Mouse (Mus musculus) neural tube, embryonic 14.5 days (tissue): ENCODE results near the gene Ubash3a. TPM values are rescaled to one million over a fixed set of nuclear protein-coding genes. Genes with fewer than 3 reads are reported as not detected.

Experiments
- ATAC-seq: fragments of 200-750 bp; cut with Nextera tagmentation; 2 replicates; pipeline ENCODE4 v1.8.0; 2017; ENCODE audit warnings: low read depth, mild to moderate bottlenecking, moderate TSS enrichment, moderate library complexity
- H3K27ac ChIP-seq: fragments of 300-500 bp; sonication (generic); 2 replicates; pipeline ENCODE4 v1.5.1; 2014; ENCODE audit warnings: low read depth, mild to moderate bottlenecking, control low read depth, low read length, moderate library complexity, mixed read lengths
- H3K27me3 ChIP-seq: fragments of 300-500 bp; sonication (generic); 2 replicates; pipeline ENCODE4 v1.6.1; 2014; ENCODE audit warnings: low read length; ENCODE audit not compliant: control insufficient read depth, insufficient read depth
- H3K36me3 ChIP-seq: fragments of 300-500 bp; sonication (generic); 2 replicates; pipeline ENCODE4 v1.6.1; 2014; ENCODE audit warnings: low read length, mixed read lengths; ENCODE audit not compliant: control insufficient read depth, insufficient read depth
- H3K4me1 ChIP-seq: fragments of 300-500 bp; sonication (generic); 2 replicates; pipeline ENCODE4 v1.6.1; 2014; ENCODE audit warnings: low read length; ENCODE audit not compliant: control insufficient read depth, insufficient read depth
- H3K4me2 ChIP-seq: fragments of 300-500 bp; sonication (generic); 2 replicates; pipeline ENCODE4 v1.6.1; 2014; ENCODE audit warnings: mild to moderate bottlenecking, low read depth, low read length, control low read depth
- H3K4me3 ChIP-seq: fragments of 300-500 bp; sonication (generic); 2 replicates; pipeline ENCODE4 v1.5.1; 2014; ENCODE audit warnings: low read depth, low read length, control low read depth, mixed read lengths
- H3K9ac ChIP-seq: fragments of 300-500 bp; sonication (generic); replicated peaks from 2 replicates; pipeline ENCODE4 v1.6.1; 2014; ENCODE audit warnings: low read depth, mild to moderate bottlenecking, control low read depth, low read length, mixed read lengths
- H3K9me3 ChIP-seq: fragments of 300-500 bp; sonication (generic); 2 replicates; pipeline ENCODE4 v1.6.1; 2016; ENCODE audit warnings: low read length; ENCODE audit not compliant: control insufficient read depth
- WGBS: fragments of 180-500 bp; shearing (Covaris S2); extraction: QIAGEN DNeasy Blood & Tissue Kit; methylation state at CpG from one replicate; pipeline ENCODE4 v1.1.7; 2014; 5-methylcytosine and 5-hydroxymethylcytosine counted together
- polyA plus RNA-seq: library from polyadenylated mRNA; unstranded; fragments of >200 nt; fragmentation: Nextera tagmentation; extraction: Ambion mirVana; gene quantifications from 2 replicates; pipeline ENCODE4 v1.2.1, GENCODE M21; 2014

Ubash3a gene
- polyA plus RNA-seq, 1 experiment from 2014 or later, result 0.44 TPM

GRCm38 (mm10) chr17:31253951-31254350 is 46.3 kb downstream of the Ubash3a start:
- no peaks in the 10 kb centered on the region for H3K9me3 ChIP-seq
- WGBS, result 64% methylated on average over 5 of the region's 5 CpGs
- no peak overlapping the region for H3K4me2 ChIP-seq
- H3K4me1 ChIP-seq, result no peaks in the 10 kb centered on the region
- H3K27ac ChIP-seq, result no peak overlapping the region
- ATAC-seq, result no peak
- no peaks in the 10 kb centered on the region for H3K27me3 ChIP-seq
- H3K9ac ChIP-seq, result no peak overlapping the region
- H3K4me3 ChIP-seq, result no peak overlapping the region
- no peaks in the 10 kb centered on the region for H3K36me3 ChIP-seq

DNA sequence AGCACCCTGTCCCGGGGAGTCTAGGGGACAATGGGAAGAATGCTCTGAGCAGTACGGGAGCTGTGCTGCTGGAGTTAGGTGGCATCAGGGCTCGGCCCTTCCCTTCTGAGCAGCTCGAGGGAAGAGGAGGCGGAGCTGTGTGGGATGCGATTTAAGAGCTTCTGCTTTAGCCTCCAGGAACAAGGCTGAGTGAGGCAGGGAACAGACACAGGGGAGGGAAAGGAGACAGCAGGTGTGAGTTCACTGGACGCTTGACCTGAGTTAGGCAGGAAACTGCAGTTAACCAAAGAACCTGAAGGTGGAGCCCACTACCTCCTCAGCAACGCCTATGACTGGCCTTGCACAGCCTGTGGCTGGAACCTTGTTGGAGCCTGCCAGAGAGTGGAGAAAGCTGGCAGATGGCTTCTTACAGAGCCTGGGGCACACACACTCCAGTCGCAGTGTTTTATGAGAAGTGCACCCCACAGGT is 46.8 kb downstream of the Ubash3a start:
- Histone ChIP-seq H3K27ac (no peak overlapping the region), H3K9me3 (no peaks in the 10 kb centered on the region), H3K27me3 (no peaks in the 10 kb centered on the region), H3K36me3 (no peaks in the 10 kb centered on the region), H3K4me2 (no peak overlapping the region), H3K4me1 (no peaks in the 10 kb centered on the region), H3K9ac (no peak overlapping the region), H3K4me3 (no peak overlapping the region)
- ATAC-seq, result peak; percentile 77
- 9% methylated on average over 9 of the region's 9 CpGs for WGBS

GRCm38 (mm10) chr17:31257149-31257548 is 49.5 kb downstream of the Ubash3a start:
- ATAC-seq, result no peak
- WGBS, result 93% methylated on average over 1 of the region's 1 CpGs
- Histone ChIP-seq H3K27ac (no peak overlapping the region), H3K4me3 (no peak overlapping the region), H3K9me3 (no peaks in the 10 kb centered on the region), H3K4me1 (no peaks in the 10 kb centered on the region), H3K4me2 (no peak overlapping the region), H3K36me3 (no peaks in the 10 kb centered on the region), H3K27me3 (no peaks in the 10 kb centered on the region), H3K9ac (no peak overlapping the region)

DNA sequence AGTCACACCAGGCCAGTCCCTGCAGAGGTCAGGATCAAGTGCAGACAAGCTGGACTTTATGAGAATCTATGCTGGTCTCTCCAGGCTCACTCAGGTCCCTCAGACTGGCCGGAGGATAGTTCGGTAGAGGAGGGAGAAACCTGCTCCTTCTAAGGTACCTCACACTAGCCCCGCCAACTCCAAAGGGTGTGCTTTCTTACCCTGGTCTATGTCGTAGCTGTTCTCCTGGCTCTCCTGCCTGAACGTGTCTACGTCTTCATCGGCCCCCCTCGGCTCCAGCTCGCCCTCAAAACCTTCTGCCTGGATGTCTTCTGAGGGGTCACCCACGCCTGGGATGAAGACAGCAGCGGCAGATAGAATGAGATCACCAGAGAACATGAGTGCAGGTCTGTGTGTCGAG is 50.2 kb downstream of the Ubash3a start:
- Histone ChIP-seq H3K27me3 (no peaks in the 10 kb centered on the region), H3K9ac (no peak overlapping the region), H3K9me3 (no peaks in the 10 kb centered on the region), H3K4me2 (no peak overlapping the region), H3K4me3 (no peak overlapping the region), H3K36me3 (no peaks in the 10 kb centered on the region), H3K27ac (no peak overlapping the region), H3K4me1 (no peaks in the 10 kb centered on the region)
- no peak for ATAC-seq
- 94% methylated on average over 12 of the region's 12 CpGs for WGBS

DNA sequence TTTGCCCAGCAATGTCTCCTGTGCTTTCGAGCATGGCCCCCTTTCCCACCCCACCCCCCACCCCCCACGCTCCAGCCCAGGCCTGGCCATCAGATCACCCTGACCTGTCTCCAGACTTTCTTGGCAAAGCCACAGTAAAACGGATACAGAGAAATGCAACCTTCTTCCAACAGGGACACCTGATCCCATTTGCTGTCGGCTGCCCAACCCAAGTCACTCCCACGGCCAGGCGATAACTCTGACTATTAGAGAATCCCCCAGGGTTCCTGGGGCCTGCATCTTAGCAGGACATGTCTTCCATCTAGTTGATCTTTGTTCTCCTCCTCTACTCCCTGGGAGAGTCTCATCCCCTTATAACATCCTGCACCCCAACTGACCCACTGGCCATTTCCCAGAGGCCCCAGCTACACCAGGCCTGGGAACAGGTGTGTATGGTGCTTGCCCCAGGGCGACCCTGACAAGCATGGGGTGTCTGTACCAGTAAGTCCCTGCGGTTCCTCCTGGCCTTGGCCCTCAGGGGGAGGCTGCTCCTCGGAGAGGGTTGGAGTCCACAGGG is 50.7 kb downstream of the Ubash3a start:
- H3K27me3 ChIP-seq, result no peaks in the 10 kb centered on the region
- no peaks in the 10 kb centered on the region for H3K9me3 ChIP-seq
- H3K27ac ChIP-seq, result no peak overlapping the region
- H3K36me3 ChIP-seq, result no peaks in the 10 kb centered on the region
- H3K4me2 ChIP-seq, result no peak overlapping the region
- 89% methylated on average over 9 of the region's 9 CpGs for WGBS
- H3K4me1 ChIP-seq, result no peaks in the 10 kb centered on the region
- H3K4me3 ChIP-seq, result no peak overlapping the region
- ATAC-seq, result no peak
- no peak overlapping the region for H3K9ac ChIP-seq

GRCm38 (mm10) chr17:31259145-31259544 is 51.5 kb downstream of the Ubash3a start:
- 66% methylated on average over 4 of the region's 4 CpGs for WGBS
- no peak for ATAC-seq

DNA sequence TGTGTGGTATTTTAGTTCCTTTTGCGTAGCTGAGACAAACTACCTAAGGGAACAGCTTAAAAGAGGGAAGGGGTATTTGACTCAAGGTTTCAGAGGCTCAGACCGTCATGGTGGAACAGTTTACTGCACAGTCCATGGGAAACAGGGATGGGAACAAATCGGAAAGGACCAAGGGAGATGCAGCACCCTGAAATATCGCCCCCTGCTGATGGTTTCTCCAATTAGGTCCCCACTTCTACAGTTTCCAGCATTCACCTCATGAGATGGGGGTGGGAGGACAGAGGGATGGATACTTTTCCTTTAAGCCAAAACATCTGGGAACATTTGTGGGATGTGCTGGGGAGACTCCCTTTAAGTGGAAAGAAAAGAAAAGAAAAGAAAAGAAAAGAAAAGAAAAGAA is 52.2 kb downstream of the Ubash3a start:
- ATAC-seq, result no peak
- Histone ChIP-seq H3K36me3 (no peaks in the 10 kb centered on the region), H3K27me3 (no peaks in the 10 kb centered on the region), H3K27ac (no peak overlapping the region), H3K9me3 (no peaks in the 10 kb centered on the region), H3K4me1 (no peaks in the 10 kb centered on the region), H3K4me2 (no peak overlapping the region), H3K9ac (no peak overlapping the region), H3K4me3 (no peak overlapping the region)
- WGBS, result 75% methylated on average over 4 of the region's 4 CpGs

More at GRCm38 (mm10) chr17:31259145-31259544, 51.5 kb downstream of the Ubash3a start:
- Histone ChIP-seq H3K4me1 (no peaks in the 10 kb centered on the region), H3K9me3 (no peaks in the 10 kb centered on the region), H3K36me3 (no peaks in the 10 kb centered on the region), H3K27me3 (no peaks in the 10 kb centered on the region), H3K9ac (no peak overlapping the region), H3K4me2 (no peak overlapping the region), H3K4me3 (no peak overlapping the region), H3K27ac (no peak overlapping the region)

- Histone ChIP-seq H3K27me3 (no peaks in the 10 kb centered on the region), H3K9me3 (no peaks in the 10 kb centered on the region), H3K36me3 (no peaks in the 10 kb centered on the region), H3K4me2 (no peak overlapping the region), H3K4me1 (no peaks in the 10 kb centered on the region), H3K9ac (no peak overlapping the region), H3K4me3 (no peak overlapping the region), H3K27ac (no peak overlapping the region)
- WGBS, result 86% methylated on average over 7 of the region's 7 CpGs
- ATAC-seq, result no peak
These were observed 52.8 kb downstream of the Ubash3a start for GRCm38 (mm10) chr17:31260430-31260829.

DNA sequence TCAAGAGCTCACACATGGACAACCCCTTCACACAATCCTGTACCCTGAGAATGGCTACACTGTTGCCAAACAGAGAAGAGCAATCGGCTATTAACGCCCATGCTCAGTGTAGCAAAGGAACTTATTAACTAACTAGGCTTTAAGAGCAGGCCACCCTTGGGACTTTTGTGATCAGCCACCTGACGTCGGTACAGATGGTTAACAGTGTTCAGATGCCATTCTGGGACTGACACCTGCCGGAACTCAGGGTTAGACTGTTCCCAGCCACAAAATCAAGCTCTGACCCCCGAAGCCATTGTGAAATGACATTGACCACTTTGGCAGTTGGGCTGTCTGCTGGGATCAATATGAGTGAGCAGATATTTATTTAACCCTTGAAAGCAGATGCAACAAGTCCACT is 53.7 kb downstream of the Ubash3a start:
- H3K36me3 ChIP-seq, result no peaks in the 10 kb centered on the region
- no peaks in the 10 kb centered on the region for H3K9me3 ChIP-seq
- no peak overlapping the region for H3K27ac ChIP-seq
- 74% methylated on average over 6 of the region's 6 CpGs for WGBS
- no peaks in the 10 kb centered on the region for H3K4me1 ChIP-seq
- H3K4me2 ChIP-seq, result no peak overlapping the region
- H3K27me3 ChIP-seq, result no peaks in the 10 kb centered on the region
- no peak overlapping the region for H3K4me3 ChIP-seq
- ATAC-seq, result no peak
- H3K9ac ChIP-seq, result no peak overlapping the region
